Mouse (Mus musculus) embryonic facial prominence, embryonic 13.5 days (tissue): ENCODE measurements around the gene Wsb2. TPM values are rescaled to one million over a fixed set of nuclear protein-coding genes. Genes with fewer than 3 reads are reported as not detected.
"Not testable (repeated sequence)": the region's sequence is repeated elsewhere in the genome, so short reads cannot be mapped to it uniquely, and the experiment has no call there.

ENCODE experiments used
- ATAC-seq: fragments of 200-750 bp; cut with Nextera tagmentation; 2 replicates; pipeline ENCODE4 v1.8.0; 2017; ENCODE audit warnings: low read depth; ENCODE audit not compliant: insufficient number of reproducible peaks, insufficient read depth, low FRiP score, low TSS enrichment
- H3K27ac ChIP-seq: fragments of 300-500 bp; sonication (generic); 2 replicates; pipeline ENCODE4 v1.5.1; 2015; ENCODE audit warnings: moderate library complexity, mild to moderate bottlenecking, inconsistent platforms
- H3K27me3 ChIP-seq: fragments of 300-500 bp; sonication (generic); 2 replicates; pipeline ENCODE4 v1.6.1; 2015; ENCODE audit warnings: mild to moderate bottlenecking, inconsistent platforms
- H3K36me3 ChIP-seq: fragments of 300-500 bp; sonication (generic); 2 replicates; pipeline ENCODE4 v1.6.1; 2015; ENCODE audit warnings: mild to moderate bottlenecking, inconsistent platforms
- H3K4me1 ChIP-seq: fragments of 300-500 bp; sonication (generic); 2 replicates; pipeline ENCODE4 v1.6.1; 2015; ENCODE audit warnings: inconsistent platforms
- H3K4me2 ChIP-seq: fragments of 300-500 bp; sonication (generic); 2 replicates; pipeline ENCODE4 v1.6.1; 2015; ENCODE audit warnings: moderate library complexity, mild to moderate bottlenecking, inconsistent platforms
- H3K4me3 ChIP-seq: fragments of 300-500 bp; sonication (generic); 2 replicates; pipeline ENCODE4 v1.5.1; 2015; ENCODE audit warnings: mild to moderate bottlenecking, inconsistent platforms
- H3K9ac ChIP-seq: fragments of 300-500 bp; sonication (generic); 2 replicates; pipeline ENCODE4 v1.6.1; 2015; ENCODE audit warnings: mild to moderate bottlenecking, inconsistent platforms
- H3K9me3 ChIP-seq: fragments of 300-500 bp; sonication (generic); 2 replicates; pipeline ENCODE4 v1.6.1; 2016; ENCODE audit warnings: inconsistent platforms
- WGBS: fragments of 180-500 bp; shearing (Covaris S2); methylation state at CpG from one replicate; pipeline ENCODE4 v1.1.7; 2015; ENCODE audit warnings: mixed read lengths; 5-methylcytosine and 5-hydroxymethylcytosine counted together
- polyA plus RNA-seq: library from polyadenylated mRNA; unstranded; fragments of >200 nt; fragmentation: Nextera tagmentation; extraction: Ambion mirVana; gene quantifications from 2 replicates; pipeline ENCODE4 v1.2.1, GENCODE M21; 2015

Wsb2 gene
- polyA plus RNA-seq, 1 experiment from 2014 or later = 46.1 TPM

DNA sequence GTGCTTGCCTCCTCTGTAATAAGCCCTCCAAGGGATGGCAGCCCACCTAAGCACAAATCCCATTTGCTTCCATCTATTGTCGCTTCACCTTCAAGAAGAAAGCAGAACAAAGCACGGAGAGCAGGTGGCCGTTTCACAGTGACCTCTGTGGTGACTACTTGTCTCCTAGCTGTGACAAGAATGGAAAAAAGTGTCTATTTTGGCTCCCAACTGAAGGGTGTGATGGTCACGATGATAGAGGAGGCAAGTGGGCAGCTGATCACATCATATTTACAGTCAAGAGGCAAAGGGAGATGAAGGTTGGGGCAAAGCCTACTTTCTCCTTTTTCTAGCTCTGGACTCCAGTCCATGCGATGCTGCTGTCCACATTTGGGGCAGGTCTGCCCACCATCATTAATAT is 38.7 kb downstream of the Wsb2 start:
- 0 out of 2 replicates have a peak, but pooled peaks cover 5% of the 10 kb centered on the region for H3K4me1 ChIP-seq
- H3K36me3 ChIP-seq = no peaks in the 10 kb centered on the region
- H3K27ac ChIP-seq = no peak overlapping the region
- no peak overlapping the region for H3K4me3 ChIP-seq
- H3K4me2 ChIP-seq = no peak overlapping the region
- no peak overlapping the region for H3K9ac ChIP-seq
- H3K27me3 ChIP-seq = no peaks in the 10 kb centered on the region
- WGBS = 92% methylated on average over 5 of the region's 5 CpGs
- ATAC-seq = no peak
- H3K9me3 ChIP-seq = no peaks in the 10 kb centered on the region; the same call in 1 of the 2 replicates

DNA sequence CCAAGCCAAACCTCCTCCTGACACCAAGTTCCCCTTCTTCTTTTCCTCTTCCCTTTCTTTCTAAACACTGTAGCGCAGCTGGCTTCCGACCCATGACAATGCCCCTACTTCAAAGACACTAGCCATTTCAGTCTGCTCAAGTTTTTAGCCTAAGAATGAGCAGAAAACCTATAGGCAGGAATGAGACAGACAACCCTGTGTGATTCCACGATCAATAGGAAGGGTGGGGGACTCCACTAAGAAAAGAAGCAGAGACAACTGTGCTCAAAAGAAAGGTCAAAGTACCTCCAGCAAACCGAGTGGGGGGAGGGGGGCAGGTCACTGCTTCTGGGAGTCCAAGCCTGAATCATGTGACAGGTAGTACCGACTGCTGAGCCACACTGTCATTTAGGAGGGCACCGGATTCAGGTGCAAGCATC is 39.5 kb downstream of the Wsb2 start:
- no peak for ATAC-seq
- Histone ChIP-seq H3K4me2 (no peak overlapping the region), H3K4me1 (0 out of 2 replicates have a peak, but pooled peaks cover 5% of the 10 kb centered on the region), H3K9me3 (no peaks in the 10 kb centered on the region; the same call in 1 of the 2 replicates), H3K27ac (no peak overlapping the region), H3K27me3 (no peaks in the 10 kb centered on the region), H3K4me3 (no peak overlapping the region), H3K9ac (no peak overlapping the region), H3K36me3 (no peaks in the 10 kb centered on the region)
- WGBS = 59% methylated on average over 6 of the region's 6 CpGs

DNA sequence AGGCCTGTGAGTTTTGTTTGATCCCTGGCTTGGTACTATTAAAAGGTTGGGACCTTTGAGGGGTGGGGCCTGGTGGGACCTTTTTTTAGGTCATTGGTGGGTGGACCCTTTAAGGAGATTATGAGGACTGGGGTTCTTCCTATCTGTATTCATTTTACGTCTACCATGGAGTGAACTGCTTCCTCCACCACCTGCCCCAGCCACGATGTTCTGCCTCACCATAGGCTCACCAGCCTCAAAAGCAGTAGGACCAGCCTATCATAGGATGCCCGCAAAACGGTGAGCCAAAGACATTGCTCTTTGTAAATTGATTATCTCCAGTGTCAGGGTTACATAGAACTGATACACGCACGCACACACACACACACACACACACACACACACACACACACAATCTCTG is 40.3 kb downstream of the Wsb2 start:
- Histone ChIP-seq H3K27me3 (no peaks in the 10 kb centered on the region), H3K4me2 (no peak overlapping the region), H3K9me3 (no peaks in the 10 kb centered on the region; the same call in 1 of the 2 replicates), H3K9ac (no peak overlapping the region), H3K4me1 (0 out of 2 replicates have a peak, but pooled peaks cover 5% of the 10 kb centered on the region), H3K36me3 (no peaks in the 10 kb centered on the region), H3K4me3 (no peak overlapping the region), H3K27ac (no peak overlapping the region)
- no peak for ATAC-seq
- WGBS = 75% methylated on average over 6 of the region's 6 CpGs

DNA sequence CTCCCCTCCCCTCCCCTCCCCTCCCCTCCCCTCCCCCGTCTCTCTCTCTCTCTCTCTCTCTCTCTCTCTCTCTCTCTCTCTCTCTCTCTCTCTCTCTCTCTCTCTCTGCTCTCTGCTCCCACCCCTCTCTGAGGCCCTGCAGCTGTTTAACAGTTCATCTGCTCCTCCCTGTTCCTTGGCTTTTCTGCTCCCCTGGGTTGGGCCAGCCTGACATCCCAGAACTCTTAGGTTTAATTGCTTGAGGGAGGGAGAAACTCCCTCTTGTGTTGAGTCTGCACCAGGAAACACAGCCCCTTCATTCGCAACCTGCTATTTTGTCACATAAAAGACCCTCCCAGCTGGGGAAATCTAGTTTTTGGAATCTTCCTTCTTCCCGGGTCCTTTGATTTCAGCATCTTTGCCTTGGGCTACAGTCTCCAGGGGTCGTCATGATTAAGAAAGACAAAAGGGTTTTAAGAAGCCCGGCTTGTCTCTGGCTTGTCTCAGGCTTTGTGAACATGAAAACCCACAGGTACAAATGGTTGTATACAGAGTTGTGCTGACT is 41.0 kb downstream of the Wsb2 start:
- H3K4me1 ChIP-seq = 0 out of 2 replicates have a peak, but pooled peaks cover 5% of the 10 kb centered on the region
- WGBS = 6% methylated on average over 4 of the region's 5 CpGs
- H3K4me2 ChIP-seq = no peak overlapping the region
- no peaks in the 10 kb centered on the region; the same call in 1 of the 2 replicates for H3K9me3 ChIP-seq
- H3K27me3 ChIP-seq = no peaks in the 10 kb centered on the region
- no peaks in the 10 kb centered on the region for H3K36me3 ChIP-seq
- H3K9ac ChIP-seq = no peak overlapping the region
- no peak overlapping the region for H3K27ac ChIP-seq
- ATAC-seq = no peak
- H3K4me3 ChIP-seq = no peak overlapping the region

DNA sequence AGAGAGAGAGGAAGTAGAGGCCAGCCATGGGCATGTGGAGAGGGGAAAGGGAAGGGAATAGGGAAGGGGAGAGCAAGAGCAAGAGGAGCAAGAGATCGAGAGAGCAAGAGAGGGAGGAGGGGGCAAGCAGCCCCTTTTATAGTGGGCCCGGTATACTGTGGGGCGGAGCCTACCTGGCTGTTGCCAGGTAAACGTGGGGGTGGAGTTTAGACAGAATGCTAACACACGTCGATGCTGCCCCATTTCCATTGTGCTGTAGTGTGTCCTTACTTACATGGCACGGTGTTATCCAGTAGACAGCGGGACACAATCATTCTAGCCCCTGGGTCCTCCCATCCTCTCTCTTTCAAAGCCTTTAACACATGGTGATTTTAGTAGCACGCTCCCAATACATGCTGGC is 42.2 kb downstream of the Wsb2 start:
- H3K9ac ChIP-seq = no peak overlapping the region
- H3K4me1 ChIP-seq = 0 out of 2 replicates have a peak, but pooled peaks cover 5% of the 10 kb centered on the region
- H3K27ac ChIP-seq = no peak overlapping the region
- H3K27me3 ChIP-seq = no peaks in the 10 kb centered on the region
- 70% methylated on average over 9 of the region's 9 CpGs for WGBS
- no peak overlapping the region for H3K4me3 ChIP-seq
- H3K36me3 ChIP-seq = no peaks in the 10 kb centered on the region
- H3K9me3 ChIP-seq = no peaks in the 10 kb centered on the region
- H3K4me2 ChIP-seq = no peak overlapping the region
- ATAC-seq = no peak

DNA sequence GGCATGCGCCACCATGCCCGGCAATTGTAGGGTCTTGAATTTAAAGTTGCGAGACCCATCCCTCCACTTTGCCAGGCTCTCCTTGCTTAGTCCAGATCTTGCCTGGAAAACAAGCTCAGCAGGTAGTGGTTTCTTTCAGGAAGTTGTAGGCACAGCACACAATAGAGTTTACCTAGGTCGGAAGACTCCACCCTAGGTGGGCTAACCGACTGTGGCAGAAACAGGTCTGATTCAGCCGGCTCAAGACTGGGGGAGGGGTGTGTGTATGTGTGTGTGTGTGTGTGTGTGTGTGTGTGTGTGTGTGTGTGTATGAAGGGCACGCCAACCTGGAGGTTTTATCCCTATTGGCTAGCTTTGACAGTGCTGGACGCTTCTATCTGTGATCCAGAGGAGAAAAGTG is 46.5 kb downstream of the Wsb2 start:
- Histone ChIP-seq H3K27me3 (no peaks in the 10 kb centered on the region), H3K4me2 (no peak overlapping the region), H3K4me3 (no peak overlapping the region), H3K36me3 (no peaks in the 10 kb centered on the region), H3K9me3 (no peaks in the 10 kb centered on the region), H3K4me1 (no peaks in the 10 kb centered on the region), H3K9ac (no peak overlapping the region), H3K27ac (no peak overlapping the region)
- 79% methylated on average over 8 of the region's 8 CpGs for WGBS
- ATAC-seq = no peak

DNA sequence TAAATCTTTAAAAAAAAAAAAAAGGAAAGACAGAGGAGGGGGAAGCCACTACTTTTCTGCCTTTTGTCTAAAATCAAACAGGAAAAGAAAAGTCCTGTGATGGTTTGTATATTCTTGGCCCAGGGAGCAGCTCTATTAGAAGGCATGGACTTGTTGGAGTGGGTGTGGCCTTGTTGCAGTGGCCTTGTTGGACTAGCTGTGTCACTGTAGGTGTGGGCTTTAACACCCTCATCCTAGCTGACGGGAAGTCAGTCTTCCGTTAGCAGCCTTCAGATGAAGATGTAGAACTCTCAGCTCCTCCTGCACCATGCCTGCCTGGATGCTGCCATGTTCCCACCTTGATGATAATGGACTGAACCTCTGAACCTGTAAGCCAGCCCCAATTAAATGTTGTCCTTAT is 47.6 kb downstream of the Wsb2 start:
- H3K4me3 ChIP-seq = not testable (repeated sequence)

DNA sequence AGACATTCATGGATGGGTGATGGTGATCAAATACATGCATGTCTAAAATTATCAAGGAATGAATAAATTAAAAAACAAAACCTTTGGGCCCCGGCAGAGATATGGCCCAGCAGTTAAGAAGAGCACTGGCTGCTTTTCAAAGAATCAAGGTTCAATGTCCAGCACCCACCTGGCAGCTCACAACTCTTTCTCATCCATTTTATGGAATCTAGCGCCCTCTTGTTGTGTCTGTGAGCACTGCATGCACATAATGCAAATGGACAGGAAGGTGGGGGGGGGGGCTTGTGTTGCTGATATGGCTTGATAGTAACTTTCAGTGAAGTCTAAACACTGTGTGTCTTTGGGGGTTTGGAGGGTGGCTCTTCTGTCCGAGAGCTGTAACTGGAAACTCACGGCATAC is 51.1 kb downstream of the Wsb2 start:
- no peak for ATAC-seq
- Histone ChIP-seq H3K27ac (no peak overlapping the region), H3K9ac (no peak overlapping the region), H3K4me2 (no peak overlapping the region), H3K36me3 (no peaks in the 10 kb centered on the region), H3K9me3 (no peaks in the 10 kb centered on the region), H3K27me3 (peaks cover 32% of the 10 kb centered on the region), H3K4me1 (peaks cover under 1% of the 10 kb centered on the region; the same call in 1 of the 2 replicates), H3K4me3 (no peak overlapping the region)
- 68% methylated on average over 4 of the region's 4 CpGs for WGBS

More for the DNA sequence above, 47.6 kb downstream of the Wsb2 start:
- 83% methylated on average over 2 of the region's 2 CpGs for WGBS
- H3K4me1 ChIP-seq, H3K9ac ChIP-seq, ATAC-seq, H3K36me3 ChIP-seq, H3K27ac ChIP-seq, H3K27me3 ChIP-seq, H3K9me3 ChIP-seq, H3K4me2 ChIP-seq: not testable (repeated sequence)

DNA sequence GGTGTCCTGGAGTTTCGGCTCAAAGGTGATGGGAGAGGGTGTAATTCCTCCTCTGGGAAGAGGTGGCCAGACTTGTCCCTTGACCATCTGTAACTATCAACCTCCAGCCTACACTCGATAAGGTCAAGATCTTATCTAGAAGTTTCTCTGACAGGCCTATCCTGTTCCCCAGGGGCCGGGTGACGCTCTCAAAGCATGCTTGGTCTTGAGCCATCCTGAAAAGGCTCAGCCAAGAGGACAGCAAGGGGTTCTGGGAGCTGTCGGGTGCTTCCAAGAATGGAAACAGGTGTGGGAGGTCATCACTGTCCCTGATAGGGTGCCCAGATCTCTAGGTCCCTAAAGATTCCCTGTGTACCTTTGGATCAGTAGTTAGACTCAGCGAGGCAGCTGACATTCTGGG is 52.3 kb downstream of the Wsb2 start:
- no peak overlapping the region for H3K4me2 ChIP-seq
- H3K27me3 ChIP-seq = peaks cover 43% of the 10 kb centered on the region
- 69% methylated on average over 6 of the region's 6 CpGs for WGBS
- no peak overlapping the region for H3K27ac ChIP-seq
- H3K4me1 ChIP-seq = peaks cover 10% of the 10 kb centered on the region; the same call in 1 of the 2 replicates
- no peak overlapping the region for H3K4me3 ChIP-seq
- no peaks in the 10 kb centered on the region for H3K9me3 ChIP-seq
- H3K36me3 ChIP-seq = no peaks in the 10 kb centered on the region
- H3K9ac ChIP-seq = no peak overlapping the region
- ATAC-seq = no peak

DNA sequence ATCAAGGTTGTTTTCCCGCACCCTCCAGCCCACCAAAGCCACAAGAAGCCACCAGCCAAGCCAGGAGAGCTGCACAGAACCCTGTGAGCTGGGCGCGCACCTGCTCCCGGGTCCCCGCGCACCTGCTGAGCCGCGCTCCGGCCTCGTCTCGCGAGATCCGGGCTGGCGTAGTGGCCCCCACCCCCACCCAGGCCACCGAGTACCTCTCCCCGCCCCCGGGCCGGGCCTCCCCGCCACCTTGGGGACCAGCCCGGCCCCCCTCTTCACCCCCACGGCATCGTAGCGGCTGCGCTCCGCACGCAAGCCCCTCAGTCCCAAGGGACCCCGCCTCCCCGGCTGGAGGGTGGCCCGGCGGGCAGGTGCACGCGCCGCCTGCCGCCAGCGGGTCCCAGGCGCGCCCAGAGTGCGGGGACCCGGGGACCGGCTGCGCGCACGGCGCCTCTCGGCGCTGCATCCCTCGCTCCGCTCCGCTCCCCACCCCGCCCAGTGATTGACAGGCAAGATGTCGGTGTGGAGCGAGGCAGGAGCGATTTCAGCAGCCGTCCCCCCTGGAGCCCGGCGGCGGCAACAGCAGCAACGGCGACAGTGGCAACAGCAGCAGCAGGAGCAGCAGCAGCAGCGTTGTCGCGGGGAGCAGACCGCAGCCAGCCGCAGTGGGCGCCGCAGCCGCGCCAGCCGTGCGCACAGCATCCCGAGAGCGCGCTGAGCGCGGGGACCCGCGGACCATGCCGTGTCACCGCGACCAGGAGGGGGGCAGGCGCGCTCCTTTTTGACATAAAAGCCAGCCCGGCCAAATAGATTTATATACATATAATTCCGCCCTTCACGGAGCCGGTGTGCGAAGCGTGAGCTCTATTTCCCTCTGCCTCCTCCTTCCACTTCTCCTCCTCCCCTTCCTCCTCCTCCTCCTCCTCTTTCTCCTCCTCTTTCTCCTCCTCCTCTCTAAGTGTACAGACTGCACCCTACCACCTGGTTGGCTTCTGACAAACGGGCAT is 56.7 kb downstream of the Wsb2 start, which contains the start of gene Ksr2:
Gene Ksr2, plus strand, starts transcription at position 494 of the 995 bp plus-strand sequence.
- peaks cover 77% of the 10 kb centered on the region for H3K27me3 ChIP-seq
- H3K4me3 ChIP-seq = peak within 1 kb of the TSS; percentile 59
- ATAC-seq = peak; percentile 45; the same call in 1 of the 2 replicates
- no peaks in the 10 kb centered on the region for H3K36me3 ChIP-seq
- peaks cover 10% of the 10 kb centered on the region; the same call in 1 of the 2 replicates for H3K4me1 ChIP-seq
- H3K9ac ChIP-seq = peak within 1 kb of the TSS; percentile 65
- peak within 1 kb of the TSS; percentile 99 for H3K4me2 ChIP-seq
- no peaks in the 10 kb centered on the region for H3K9me3 ChIP-seq
- WGBS = under 1% methylated on average over 81 of the region's 89 CpGs
- H3K27ac ChIP-seq = 0 out of 2 replicates have a peak within 1 kb of the TSS, but pooled peaks have one; percentile 16

DNA sequence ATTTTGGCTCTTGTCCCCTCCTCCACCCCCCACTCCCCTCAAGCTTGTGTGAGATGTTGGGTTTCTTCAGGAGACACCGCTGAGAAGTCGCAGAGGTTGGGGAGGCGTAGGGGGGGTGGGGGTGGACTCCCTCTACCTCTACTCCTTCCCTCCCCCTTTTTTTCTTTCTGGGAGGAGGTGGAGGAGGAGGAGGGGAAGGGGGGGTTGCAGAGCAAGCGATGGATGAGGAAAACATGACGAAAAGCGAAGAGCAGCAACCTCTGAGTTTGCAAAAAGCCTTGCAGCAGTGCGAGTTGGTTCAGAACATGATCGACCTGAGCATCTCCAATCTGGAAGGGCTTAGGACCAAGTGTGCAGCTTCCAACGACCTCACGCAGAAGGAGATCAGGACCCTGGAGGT is 57.5 kb downstream of the Wsb2 start:
- peaks cover 75% of the 10 kb centered on the region for H3K27me3 ChIP-seq
- H3K9me3 ChIP-seq = no peaks in the 10 kb centered on the region
- WGBS = 2% methylated on average over 10 of the region's 10 CpGs
- no peak overlapping the region for H3K9ac ChIP-seq
- no peak overlapping the region for H3K27ac ChIP-seq
- H3K36me3 ChIP-seq = no peaks in the 10 kb centered on the region
- peaks cover 10% of the 10 kb centered on the region; the same call in 1 of the 2 replicates for H3K4me1 ChIP-seq
- no peak for ATAC-seq
- peak overlapping the region; percentile 99 for H3K4me2 ChIP-seq
- H3K4me3 ChIP-seq = peak overlapping the region; percentile 59
